In genomic region chr8:120882657-120883056, GRCm38 (mm10) we compare ENCODE assay signal across 24 mouse cellular contexts.
DNase-seq lines count a peak whose midpoint lies in the region; ATAC-seq lines count a peak whose summit lies in the region.
"Had no signal": no experiment of that assay in that cellular context is flagged by ENCODE, and none has a peak within 500 bp of the region (broad histone marks: within the 10 kb centered on the region; RNA-seq: fewer than 3 reads in every experiment).

No protein-coding gene starts in this region.

- DNase-seq in heart, embryonic 10.5 days (ENCODE audit: low spot score), result no peak
- DNase-seq in heart, postnatal 14 days, result no peak
- DNase-seq in lung, postnatal 4 days, result no peak
- DNase-seq in intestine, embryonic 14.5 days (ENCODE audit: low spot score), result peak; percentile 85
- no peak for DNase-seq in right cerebral cortex, postnatal 4 days
- DNase-seq: adrenal gland, postnatal 10 days; cerebellum, adult 9-11 months; heart, postnatal 10 days; kidney, adult 8-10 months; kidney, postnatal 14 days; layer of hippocampus, postnatal 36 days; liver, postnatal 0 days; right cerebral cortex, postnatal 25 days; thymus, postnatal 36 days had no signal

- H3K27me3 ChIP-seq in heart, embryonic 10.5 days (ENCODE audit: insufficient read depth, poor library complexity, severe bottlenecking), result peaks cover 100% of the 10 kb centered on the region
- peaks cover 41% of the 10 kb centered on the region for H3K27me3 ChIP-seq in lung, embryonic 16.5 days (ENCODE audit: control insufficient read depth, insufficient read depth, low read depth, low read length)
- H3K27me3 ChIP-seq in intestine, embryonic 14.5 days (replicated peaks; ENCODE audit: control insufficient read depth, insufficient read depth, low read length), result peaks cover 36% of the 10 kb centered on the region
- peaks cover 32% of the 10 kb centered on the region for H3K27me3 ChIP-seq in stomach, embryonic 15.5 days (replicated peaks)

- no peak for ATAC-seq in lung, embryonic 16.5 days (ENCODE audit: low read depth)
- peak; percentile 48; the same call in 1 of the 2 replicates for ATAC-seq in intestine, embryonic 14.5 days (replicated peaks; ENCODE audit: low FRiP score, low TSS enrichment, low read depth)
- 0 out of 2 replicates have a peak, but pooled peaks have one; percentile 38 for ATAC-seq in stomach, embryonic 15.5 days (ENCODE audit: insufficient read depth, low FRiP score, low read depth)
- ATAC-seq in monocyte, adult 5-6 weeks (replicated peaks; ENCODE audit: insufficient number of reproducible peaks, low FRiP score, low TSS enrichment, poor library complexity, severe bottlenecking), result no peak
- ATAC-seq: activated CD4-positive, CD25-positive, alpha-beta regulatory T cell, adult 4 months; hindbrain, embryonic 16.5 days; liver, postnatal 0 days had no signal

- H3K4me2 ChIP-seq in lung, embryonic 16.5 days (ENCODE audit: low read depth, low read length), result peak overlapping the region; percentile 40
- H3K4me2 ChIP-seq in intestine, embryonic 14.5 days (ENCODE audit: low read length), result peak overlapping the region; percentile 53
- peak overlapping the region; percentile 47; the same call in 1 of the 2 replicates for H3K4me2 ChIP-seq in stomach, embryonic 15.5 days
- H3K4me2 ChIP-seq: limb, embryonic 15.5 days had no signal

- peaks cover 41% of the 10 kb centered on the region for H3K4me1 ChIP-seq in heart, embryonic 10.5 days
- H3K4me1 ChIP-seq in lung, embryonic 16.5 days (replicated peaks; ENCODE audit: control insufficient read depth, insufficient read depth, low read length), result peaks cover 4% of the 10 kb centered on the region; the same call in 1 of the 2 replicates
- peaks cover 28% of the 10 kb centered on the region for H3K4me1 ChIP-seq in intestine, embryonic 14.5 days (replicated peaks; ENCODE audit: control insufficient read depth, insufficient read depth, low read length)
- H3K4me1 ChIP-seq in stomach, embryonic 15.5 days, result peaks cover 15% of the 10 kb centered on the region
- H3K4me1 ChIP-seq: limb, embryonic 15.5 days had no signal

- peak overlapping the region; percentile 60 for H3K9ac ChIP-seq in lung, embryonic 16.5 days (ENCODE audit: low read length)
- peak overlapping the region; percentile 69 for H3K9ac ChIP-seq in intestine, embryonic 14.5 days (ENCODE audit: low read length)
- H3K9ac ChIP-seq in stomach, embryonic 15.5 days, result 0 out of 2 replicates have a peak overlapping the region, but pooled peaks have one; percentile 17
- H3K9ac ChIP-seq: limb, embryonic 15.5 days; liver, postnatal 0 days; neural tube, embryonic 12.5 days had no signal

- H3K27ac ChIP-seq in heart, embryonic 10.5 days, result peak overlapping the region; percentile 26; the same call in 1 of the 2 replicates
- peak overlapping the region; percentile 62 for H3K27ac ChIP-seq in lung, embryonic 16.5 days (ENCODE audit: low read length)
- peak overlapping the region; percentile 96 for H3K27ac ChIP-seq in intestine, embryonic 14.5 days (ENCODE audit: low read depth)
- peak overlapping the region; percentile 95 for H3K27ac ChIP-seq in stomach, embryonic 15.5 days
- H3K27ac ChIP-seq: forebrain, embryonic 10.5 days; layer of hippocampus, adult 2 months; limb, embryonic 15.5 days; neural tube, embryonic 12.5 days had no signal

- no peak overlapping the region for H3K4me3 ChIP-seq in heart, embryonic 10.5 days
- H3K4me3 ChIP-seq in lung, embryonic 16.5 days (ENCODE audit: low read length), result peak overlapping the region; percentile 26
- H3K4me3 ChIP-seq in intestine, embryonic 14.5 days (ENCODE audit: low read depth, low read length), result peak overlapping the region; percentile 30
- peak overlapping the region; percentile 25 for H3K4me3 ChIP-seq in stomach, embryonic 15.5 days (replicated peaks)
- H3K4me3 ChIP-seq: layer of hippocampus, adult 2 months; limb, embryonic 15.5 days had no signal

- intact Hi-C loops in heart, postnatal 14 days (cut with DNase I), result no loop called here

- WGBS in heart, embryonic 10.5 days, result 13% methylated on average over 13 of the region's 13 CpGs
- 31% methylated on average over 13 of the region's 13 CpGs for WGBS in lung, embryonic 16.5 days
- WGBS in intestine, embryonic 14.5 days, result 13% methylated on average over 13 of the region's 13 CpGs
- 21% methylated on average over 13 of the region's 13 CpGs for WGBS in stomach, embryonic 15.5 days

- no peaks in the 10 kb centered on the region for H3K9me3 ChIP-seq in heart, embryonic 10.5 days
- H3K9me3 ChIP-seq in lung, embryonic 16.5 days (ENCODE audit: control insufficient read depth, low read length), result no peaks in the 10 kb centered on the region
- H3K9me3 ChIP-seq in intestine, embryonic 14.5 days (ENCODE audit: control insufficient read depth, low read length), result no peaks in the 10 kb centered on the region
- no peaks in the 10 kb centered on the region for H3K9me3 ChIP-seq in stomach, embryonic 15.5 days
- H3K9me3 ChIP-seq: forebrain, embryonic 10.5 days; limb, embryonic 15.5 days; neural tube, embryonic 12.5 days had no signal

- H3K36me3 ChIP-seq in heart, embryonic 10.5 days, result no peaks in the 10 kb centered on the region
- H3K36me3 ChIP-seq in lung, embryonic 16.5 days (ENCODE audit: control insufficient read depth, insufficient read depth, low read length), result no peaks in the 10 kb centered on the region
- H3K36me3 ChIP-seq in intestine, embryonic 14.5 days (ENCODE audit: control insufficient read depth, insufficient read depth, low read length), result no peaks in the 10 kb centered on the region
- H3K36me3 ChIP-seq in stomach, embryonic 15.5 days, result no peaks in the 10 kb centered on the region
- H3K36me3 ChIP-seq: forebrain, embryonic 10.5 days; G1E; limb, embryonic 15.5 days; neural tube, embryonic 12.5 days had no signal

Comparison
In these comparisons a context has a peak if more than half of its experiments do, and no peak if none do; other contexts are left out.
1. H3K27ac ChIP-seq: peak in every context shown above with its lines; median percentile 96 in intestine, embryonic 14.5 days; 95 in stomach, embryonic 15.5 days; 62 in lung, embryonic 16.5 days; 26 in heart, embryonic 10.5 days.
2. ATAC-seq: peak in intestine, embryonic 14.5 days (single experiment) and stomach, embryonic 15.5 days (single experiment); none in lung, embryonic 16.5 days (single experiment) and monocyte, adult 5-6 weeks (single experiment).
3. H3K9ac ChIP-seq: peak in every context shown above with its lines; median percentile 69 in intestine, embryonic 14.5 days; 60 in lung, embryonic 16.5 days; 17 in stomach, embryonic 15.5 days.
4. Peak in every context shown above with its lines, with median percentiles within 50 percentile points of each other: H3K4me2 ChIP-seq.